Mouse (Mus musculus) testis, adult 2 months (tissue): Measurements from ENCODE around the gene Upk1b.
A peak's percentile ranks its signal among the peaks of the same experiment; 100 is the strongest.

Experiments used
- CTCF ChIP-seq: fragments of 200-500 bp; IDR thresholded peaks from 2 replicates; pipeline ENCODE4 v1.5.1; 2012; ENCODE audit warnings: low read depth, mild to moderate bottlenecking, inconsistent platforms, low read length, moderate library complexity; ENCODE audit not compliant: control insufficient read depth, insufficient read depth, insufficient replicate concordance
- POLR2A ChIP-seq: fragments of 200-500 bp; IDR thresholded peaks from 2 replicates; pipeline ENCODE4 v1.6.1; 2012; ENCODE audit warnings: low read depth, mild to moderate bottlenecking, inconsistent platforms, low read length, moderate library complexity; ENCODE audit not compliant: control insufficient read depth

DNA sequence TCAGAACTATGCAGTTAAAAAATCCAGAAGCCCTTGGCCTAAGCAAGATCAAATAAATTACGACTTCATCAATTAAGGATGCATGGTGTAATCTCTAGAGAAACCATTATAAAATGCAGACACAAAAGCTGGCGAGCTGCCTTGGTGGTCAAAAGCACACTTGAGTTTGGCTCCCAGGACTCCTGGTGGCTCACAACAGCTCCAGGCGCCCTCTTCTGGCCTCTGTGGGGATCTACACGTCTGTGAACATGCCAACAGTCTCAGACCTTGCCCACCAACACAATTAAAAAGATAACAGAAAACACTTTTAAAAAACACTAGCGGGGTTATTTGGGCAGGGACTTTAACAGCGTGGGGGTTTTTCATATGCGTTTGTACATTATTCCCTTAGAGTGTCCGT lies 12.4 kb upstream of the Upk1b start:
- TF ChIP-seq CTCF (peak; percentile 82; the same call in 1 of the 2 replicates), POLR2A (no peak)
